Mouse (Mus musculus) hindbrain, embryonic 16.5 days (tissue): ENCODE measurements around the gene Suv39h2. TPM values are rescaled to one million over a fixed set of nuclear protein-coding genes. Genes with fewer than 3 reads are reported as not detected.

ENCODE experiments used
- ATAC-seq: fragments of 200-750 bp; cut with Nextera tagmentation; 2 replicates; pipeline ENCODE4 v1.8.0; 2017; ENCODE audit warnings: moderate TSS enrichment, moderate library complexity
- H3K27ac ChIP-seq: fragments of 300-500 bp; sonication (generic); 2 replicates; pipeline ENCODE4 v1.5.1; 2014; ENCODE audit warnings: low read depth, mild to moderate bottlenecking, control low read depth, low read length, moderate library complexity
- H3K27me3 ChIP-seq: fragments of 300-500 bp; sonication (generic); replicated peaks from 2 replicates; pipeline ENCODE4 v1.6.1; 2014; ENCODE audit warnings: low read length; ENCODE audit not compliant: control insufficient read depth, insufficient read depth
- H3K36me3 ChIP-seq: fragments of 300-500 bp; sonication (generic); 2 replicates; pipeline ENCODE4 v1.6.1; 2014; ENCODE audit warnings: mild to moderate bottlenecking, low read length, moderate library complexity, mixed read lengths; ENCODE audit not compliant: control insufficient read depth, insufficient read depth
- H3K4me1 ChIP-seq: fragments of 300-500 bp; sonication (generic); 2 replicates; pipeline ENCODE4 v1.6.1; 2014; ENCODE audit warnings: low read depth, low read length; ENCODE audit not compliant: control insufficient read depth, insufficient read depth
- H3K4me2 ChIP-seq: fragments of 300-500 bp; sonication (generic); 2 replicates; pipeline ENCODE4 v1.6.1; 2014; ENCODE audit warnings: mild to moderate bottlenecking, low read length, control low read depth, moderate library complexity
- H3K4me3 ChIP-seq: fragments of 300-500 bp; sonication (generic); 2 replicates; pipeline ENCODE4 v1.5.1; 2014; ENCODE audit warnings: mild to moderate bottlenecking, low read length, control low read depth, moderate library complexity
- H3K9ac ChIP-seq: fragments of 300-500 bp; sonication (generic); 2 replicates; pipeline ENCODE4 v1.6.1; 2014; ENCODE audit warnings: low read depth, mild to moderate bottlenecking, control low read depth, low read length, moderate library complexity
- H3K9me3 ChIP-seq: fragments of 300-500 bp; sonication (generic); 2 replicates; pipeline ENCODE4 v1.6.1; 2014; ENCODE audit warnings: mild to moderate bottlenecking, low read length, moderate library complexity; ENCODE audit not compliant: control insufficient read depth
- WGBS: fragments of 180-500 bp; shearing (Covaris S2); extraction: QIAGEN DNeasy Blood & Tissue Kit; methylation state at CpG from one replicate; pipeline ENCODE4 v1.1.7; 2014; 5-methylcytosine and 5-hydroxymethylcytosine counted together
- polyA plus RNA-seq: library from polyadenylated mRNA; unstranded; fragments of >200 nt; fragmentation: Nextera tagmentation; extraction: Ambion mirVana; gene quantifications from 2 replicates; pipeline ENCODE4 v1.2.1, GENCODE M21; 2015

Gene Suv39h2
- polyA plus RNA-seq, 1 experiment from 2014 or later, result 7.0 TPM

DNA sequence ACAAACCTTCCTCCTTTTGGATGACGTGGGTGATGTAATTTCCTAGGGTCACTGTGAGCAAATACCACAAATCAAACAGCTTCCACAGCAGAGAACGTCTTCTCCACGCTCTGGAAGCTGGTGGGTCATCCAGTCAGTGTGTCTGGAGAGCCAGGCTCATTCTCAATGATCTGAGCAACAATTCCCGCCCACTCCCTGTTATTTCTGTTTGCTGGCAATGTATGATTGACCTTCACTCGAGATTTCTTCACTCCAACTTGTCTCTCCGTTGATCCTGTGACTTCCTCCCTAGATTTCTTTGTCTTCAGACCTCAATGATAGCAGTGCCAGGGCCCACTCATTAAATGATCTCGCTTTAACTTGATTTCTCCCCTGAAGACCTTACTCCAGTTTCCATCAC is 67.1 kb downstream of the Suv39h2 start:
- Histone ChIP-seq H3K4me3 (no peak overlapping the region), H3K4me1 (no peaks in the 10 kb centered on the region), H3K27ac (no peak overlapping the region), H3K27me3 (no peaks in the 10 kb centered on the region), H3K36me3 (no peaks in the 10 kb centered on the region), H3K4me2 (no peak overlapping the region), H3K9ac (no peak overlapping the region), H3K9me3 (no peaks in the 10 kb centered on the region)
- no peak for ATAC-seq
- WGBS, result 85% methylated on average over 7 of the region's 7 CpGs

DNA sequence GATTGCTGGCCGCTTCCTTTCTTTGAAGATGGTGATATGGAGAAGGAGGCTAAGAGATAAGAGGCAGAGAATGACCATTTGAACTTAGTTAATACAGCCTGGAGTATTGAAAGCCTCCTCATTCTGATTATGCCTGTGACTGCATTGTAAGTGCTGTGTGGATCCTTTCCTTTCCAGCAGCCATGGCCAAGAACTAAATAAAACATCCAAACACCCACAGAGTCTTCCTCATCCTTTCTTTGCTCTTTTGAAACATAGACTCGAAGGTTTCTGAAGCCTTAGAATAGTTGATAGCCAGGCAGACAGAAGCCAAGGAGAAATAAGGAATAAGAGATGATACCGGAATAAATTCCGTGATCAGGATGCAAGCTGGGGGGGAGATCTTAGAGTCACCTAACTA is 68.8 kb downstream of the Suv39h2 start:
- H3K9me3 ChIP-seq, result no peaks in the 10 kb centered on the region
- H3K4me2 ChIP-seq, result no peak overlapping the region
- no peaks in the 10 kb centered on the region for H3K27me3 ChIP-seq
- H3K4me3 ChIP-seq, result no peak overlapping the region
- no peaks in the 10 kb centered on the region for H3K4me1 ChIP-seq
- no peak for ATAC-seq
- WGBS, result 89% methylated on average over 4 of the region's 4 CpGs
- no peaks in the 10 kb centered on the region for H3K36me3 ChIP-seq
- H3K9ac ChIP-seq, result no peak overlapping the region
- H3K27ac ChIP-seq, result no peak overlapping the region

Other genes with a start within 250 kb of the Suv39h2 start
- 108 and 112 TPM in 2 replicates for gene Nmt2, start 190.8 kb downstream of the Suv39h2 start, polyA plus RNA-seq
- gene Rpp38, start 142.4 kb downstream of the Suv39h2 start, polyA plus RNA-seq, result 10.4 and 13.3 TPM in 2 replicates
- 3.4 and 4.6 TPM in 2 replicates for gene Acbd7, start 138.9 kb downstream of the Suv39h2 start, polyA plus RNA-seq
- gene Olah, start 77.8 kb downstream of the Suv39h2 start, polyA plus RNA-seq, result 0.10 TPM in 2 replicates
- gene Meig1, start 52.4 kb downstream of the Suv39h2 start, polyA plus RNA-seq, result 6.1 and 6.7 TPM in 2 replicates
- gene Dclre1c, start 50.9 kb downstream of the Suv39h2 start, polyA plus RNA-seq, result 6.7 and 6.9 TPM in 2 replicates
- 5.8 and 8.2 TPM in 2 replicates for gene Gm45902, start 37.8 kb upstream of the Suv39h2 start, polyA plus RNA-seq
- gene Hspa14, start 37.8 kb upstream of the Suv39h2 start, polyA plus RNA-seq, result 64.7 and 66.7 TPM in 2 replicates
- 0.12 and 0.41 TPM in 2 replicates for gene Cdnf, start 38.0 kb upstream of the Suv39h2 start, polyA plus RNA-seq
- 27.0 and 34.0 TPM in 2 replicates for gene Fam107b, start 95.5 kb upstream of the Suv39h2 start, polyA plus RNA-seq